Mouse (Mus musculus) urinary bladder, adult 2 months (tissue): ENCODE measurements around the gene Rag1. TPM values are rescaled to one million over a fixed set of nuclear protein-coding genes. Genes with fewer than 3 reads are reported as not detected.

Source experiments
- DNase-seq: peaks from one replicate; pipeline ENCODE4 v3.0.0; 2022; ENCODE audit warnings: low spot score
- polyA plus RNA-seq: library from polyadenylated mRNA; depleted of rRNA; stranded (reverse); fragments of >200 nt; gene quantifications from 2 replicates; pipeline ENCODE4 v1.2.3, GENCODE M21; 2012

Gene Rag1
- polyA plus RNA-seq, 1 experiment = not detected

GRCm38 (mm10) chr2:101638979-101639839 is 10.1 kb downstream of the Rag1 start:
- DNase-seq = no peak

- DNase-seq = peak; percentile 54
Observed at GRCm38 (mm10) chr2:101628297-101629236, 20.7 kb downstream of the Rag1 start.

GRCm38 (mm10) chr2:101627227-101627626 is 22.1 kb downstream of the Rag1 start:
- no peak for DNase-seq

GRCm38 (mm10) chr2:101624526-101624925 is 24.8 kb downstream of the Rag1 start, which contains the start of gene Rag2:
Gene Rag2 (plus strand): TSS chr2:101624718.
- DNase-seq = no peak

GRCm38 (mm10) chr2:101624011-101624410 is 25.3 kb downstream of the Rag1 start:
- DNase-seq = no peak

GRCm38 (mm10) chr2:101623042-101623441 is 26.3 kb downstream of the Rag1 start:
- DNase-seq = no peak

- no peak for DNase-seq
Observed at GRCm38 (mm10) chr2:101621611-101622010, 27.7 kb downstream of the Rag1 start.

GRCm38 (mm10) chr2:101620899-101621298 is 28.4 kb downstream of the Rag1 start:
- no peak for DNase-seq

GRCm38 (mm10) chr2:101618373-101618772 is 30.9 kb downstream of the Rag1 start:
- DNase-seq = no peak

- DNase-seq = no peak
Observed at GRCm38 (mm10) chr2:101615464-101616305, 33.6 kb downstream of the Rag1 start.

- no peak for DNase-seq
Observed at GRCm38 (mm10) chr2:101610861-101611260, 38.4 kb downstream of the Rag1 start.

GRCm38 (mm10) chr2:101608232-101608894 is 40.9 kb downstream of the Rag1 start:
- DNase-seq = no peak

- no peak for DNase-seq
Observed at GRCm38 (mm10) chr2:101603099-101603498, 46.2 kb downstream of the Rag1 start.

- no peak for DNase-seq
Observed at GRCm38 (mm10) chr2:101600703-101601102, 48.6 kb downstream of the Rag1 start.

- no peak for DNase-seq
Observed at GRCm38 (mm10) chr2:101598190-101599181, 50.8 kb downstream of the Rag1 start.

GRCm38 (mm10) chr2:101597186-101597585 is 52.1 kb downstream of the Rag1 start:
- no peak for DNase-seq

GRCm38 (mm10) chr2:101594681-101595080 is 54.6 kb downstream of the Rag1 start:
- no peak for DNase-seq

- no peak for DNase-seq
Observed at GRCm38 (mm10) chr2:101592886-101593285, 56.4 kb downstream of the Rag1 start.

GRCm38 (mm10) chr2:101592023-101592841 is 57.1 kb downstream of the Rag1 start:
- DNase-seq = no peak
